Mouse (Mus musculus) left cerebral cortex, postnatal 10 days (tissue): ENCODE results near the gene Dhrs11. TPM values are rescaled to one million over a fixed set of nuclear protein-coding genes. Genes with fewer than 3 reads are reported as not detected.
"Not testable (repeated sequence)": the region's sequence is repeated elsewhere in the genome, so short reads cannot be mapped to it uniquely, and the experiment has no call there.

Experiments
- DNase-seq, 2 experiments: peaks; one replicate each; pipeline ENCODE4 v3.0.0; 2021 to 2022; ENCODE audit warnings: low spot score in 2 of 2, mixed read lengths in 1 of 2; ENCODE audit errors: extremely low spot score in 1 of 2
- intact Hi-C: fragments of 180-260 bp; cut with DNase I; formaldehyde crosslinking; loops from one replicate; pipeline ENCODE4 v1.15.1; 2025
- total RNA-seq, 2 experiments: library from RNA; stranded (reverse); gene quantifications; 2 replicates each; pipeline ENCODE4 v1.2.3; 2021

The Dhrs11 gene
- 1 to 10 TPM; 6.3 to 7.1 TPM for total RNA-seq

GRCm38 (mm10) chr11:84828516-84829399, at the start of gene Dhrs11:
TSS of gene Dhrs11 (minus strand) at chr11:84828994.
- intact Hi-C loops = no loop called here
- peak; percentile 85 to 98 for DNase-seq

GRCm38 (mm10) chr11:84876020-84876419, 47.2 kb upstream of the Dhrs11 start:
- intact Hi-C loops, DNase-seq: not testable (repeated sequence)

- DNase-seq = no peak
- intact Hi-C loops = no loop called here
Measured at GRCm38 (mm10) chr11:84873042-84873833, 44.4 kb upstream of the Dhrs11 start.

- intact Hi-C loops = no loop called here
- no peak for DNase-seq
Measured at GRCm38 (mm10) chr11:84871548-84872069, 42.8 kb upstream of the Dhrs11 start.

GRCm38 (mm10) chr11:84871046-84871445, 42.3 kb upstream of the Dhrs11 start:
- DNase-seq = peak in 1 of 2 experiments; percentile 25
- intact Hi-C loops = no loop called here

GRCm38 (mm10) chr11:84870337-84871043, 41.7 kb upstream of the Dhrs11 start, which contains the start of gene Ggnbp2:
TSS of gene Ggnbp2 (minus strand) at chr11:84870817.
- intact Hi-C loops = no loop called here
- DNase-seq = peak; percentile 86 to 96

- DNase-seq = peak; percentile 93 to 98
- intact Hi-C loops = no loop called here
Measured at GRCm38 (mm10) chr11:84869537-84870232, 40.9 kb upstream of the Dhrs11 start.

GRCm38 (mm10) chr11:84868786-84869259, 40.0 kb upstream of the Dhrs11 start:
- no peak for DNase-seq
- intact Hi-C loops = no loop called here

GRCm38 (mm10) chr11:84867586-84867985, 38.8 kb upstream of the Dhrs11 start:
- intact Hi-C loops = no loop called here

GRCm38 (mm10) chr11:84865268-84865667, 36.5 kb upstream of the Dhrs11 start:
- DNase-seq = no peak
- intact Hi-C loops = no loop called here

More at GRCm38 (mm10) chr11:84867586-84867985, 38.8 kb upstream of the Dhrs11 start:
- no peak for DNase-seq

GRCm38 (mm10) chr11:84855285-84855684, 26.5 kb upstream of the Dhrs11 start:
- DNase-seq = no peak
- intact Hi-C loops = no loop called here

- intact Hi-C loops = no loop called here
- no peak for DNase-seq
Measured at GRCm38 (mm10) chr11:84847475-84848090, 18.8 kb upstream of the Dhrs11 start.

- intact Hi-C loops = no loop called here
- no peak for DNase-seq
Measured at GRCm38 (mm10) chr11:84846741-84847474, 18.1 kb upstream of the Dhrs11 start.

GRCm38 (mm10) chr11:84839330-84839729, 10.5 kb upstream of the Dhrs11 start:
- intact Hi-C loops = loop anchor here (10.0 kb wide), 1 partner anchor 175 kb away; no protein-coding TSS in a partner anchor
- DNase-seq = no peak

GRCm38 (mm10) chr11:84829495-84829894, 701 bp upstream of the Dhrs11 start:
- intact Hi-C loops, DNase-seq: not testable (repeated sequence)

GRCm38 (mm10) chr11:84827901-84828503, 792 bp downstream of the Dhrs11 start:
- intact Hi-C loops = no loop called here
- DNase-seq = no peak

GRCm38 (mm10) chr11:84827492-84827891, 1.3 kb downstream of the Dhrs11 start:
- intact Hi-C loops = no loop called here
- no peak for DNase-seq
